Mouse (Mus musculus) small intestine, adult 2 months (tissue): Measurements from ENCODE around the gene Trim33. TPM values are rescaled to one million over a fixed set of nuclear protein-coding genes. Genes with fewer than 3 reads are reported as not detected.

Experiments
- H3K27ac ChIP-seq: fragments of 200-500 bp; 2 replicates; pipeline ENCODE4 v1.5.1; 2012; ENCODE audit warnings: low read depth, low read length, control low read depth, inconsistent platforms; ENCODE audit not compliant: insufficient read depth
- H3K27me3 ChIP-seq: fragments of 200-500 bp; 2 replicates; pipeline ENCODE4 v1.6.1; 2012; ENCODE audit warnings: mild to moderate bottlenecking, moderate library complexity, low read length, inconsistent platforms; ENCODE audit not compliant: control insufficient read depth, insufficient read depth
- H3K36me3 ChIP-seq: fragments of 200-500 bp; 2 replicates; pipeline ENCODE4 v1.6.1; 2012; ENCODE audit warnings: mild to moderate bottlenecking, low read length, control low read depth, inconsistent platforms; ENCODE audit not compliant: control insufficient read depth, insufficient read depth
- H3K4me1 ChIP-seq: fragments of 200-500 bp; 2 replicates; pipeline ENCODE4 v1.6.1; 2012; ENCODE audit warnings: low read length, inconsistent platforms, mixed read lengths; ENCODE audit not compliant: control insufficient read depth, insufficient read depth, insufficient read length
- H3K4me3 ChIP-seq: fragments of 200-500 bp; 2 replicates; pipeline ENCODE4 v1.5.1; 2012; ENCODE audit warnings: low read depth, mild to moderate bottlenecking, control low read depth, inconsistent platforms, low read length, moderate library complexity
- CTCF ChIP-seq: fragments of 200-500 bp; IDR thresholded peaks from 2 replicates; pipeline ENCODE4 v1.5.1; 2012; ENCODE audit warnings: low read depth, mild to moderate bottlenecking, control low read depth, inconsistent platforms, low read length, moderate library complexity, mixed read lengths; ENCODE audit not compliant: insufficient replicate concordance, insufficient read length; ENCODE audit errors: extremely low read depth
- POLR2A ChIP-seq: fragments of 200-500 bp; IDR thresholded peaks from 2 replicates; pipeline ENCODE4 v1.6.1; 2012; ENCODE audit warnings: low read depth, mild to moderate bottlenecking, control low read depth, inconsistent platforms, low read length, moderate library complexity
- WGBS: fragments of 180-500 bp; shearing (Covaris S2); methylation state at CpG from one replicate; pipeline ENCODE4 v1.1.7; 2018; 5-methylcytosine and 5-hydroxymethylcytosine counted together
- polyA plus RNA-seq: library from polyadenylated mRNA; depleted of rRNA; stranded (reverse); fragments of >200 nt; gene quantifications from 2 replicates; pipeline ENCODE4 v1.2.3, GENCODE M21; 2012

Gene Trim33
- polyA plus RNA-seq, 1 experiment = 4.7 TPM

GRCm38 (mm10) chr3:103309252-103309651 lies 30.2 kb downstream of the Trim33 start:
- H3K4me1 ChIP-seq = no peaks in the 10 kb centered on the region
- H3K27me3 ChIP-seq = no peaks in the 10 kb centered on the region
- 47% methylated on average over 5 of the region's 5 CpGs for WGBS
- peaks cover 4% of the 10 kb centered on the region; the same call in 1 of the 2 replicates for H3K36me3 ChIP-seq
- no peak overlapping the region for H3K4me3 ChIP-seq
- no peak for TF ChIP-seq CTCF
- TF ChIP-seq POLR2A = no peak
- H3K27ac ChIP-seq = no peak overlapping the region

- no peak overlapping the region for H3K27ac ChIP-seq
- no peaks in the 10 kb centered on the region for H3K27me3 ChIP-seq
- 89% methylated on average over 1 of the region's 1 CpGs for WGBS
- no peak for TF ChIP-seq POLR2A
- TF ChIP-seq CTCF = no peak
- no peak overlapping the region for H3K4me3 ChIP-seq
- H3K36me3 ChIP-seq = peaks cover 7% of the 10 kb centered on the region; the same call in 1 of the 2 replicates
- no peaks in the 10 kb centered on the region for H3K4me1 ChIP-seq
These were observed 30.7 kb downstream of the Trim33 start for GRCm38 (mm10) chr3:103309750-103310149.

GRCm38 (mm10) chr3:103314291-103314690 lies 35.2 kb downstream of the Trim33 start:
- H3K36me3 ChIP-seq = peaks cover 7% of the 10 kb centered on the region; the same call in 1 of the 2 replicates
- H3K4me1 ChIP-seq = no peaks in the 10 kb centered on the region
- H3K27ac ChIP-seq = no peak overlapping the region
- no peaks in the 10 kb centered on the region for H3K27me3 ChIP-seq
- H3K4me3 ChIP-seq = no peak overlapping the region
- no peak for TF ChIP-seq CTCF
- no peak for TF ChIP-seq POLR2A

GRCm38 (mm10) chr3:103335371-103335770 lies 56.3 kb downstream of the Trim33 start:
- WGBS = 32% methylated on average over 1 of the region's 1 CpGs
- Histone ChIP-seq H3K4me1 (no peaks in the 10 kb centered on the region), H3K4me3 (no peak overlapping the region), H3K27me3 (no peaks in the 10 kb centered on the region), H3K27ac (no peak overlapping the region), H3K36me3 (peaks cover 16% of the 10 kb centered on the region)
- TF ChIP-seq CTCF (no peak), POLR2A (no peak)

GRCm38 (mm10) chr3:103346658-103347057 lies 67.6 kb downstream of the Trim33 start:
- no peaks in the 10 kb centered on the region for H3K27me3 ChIP-seq
- H3K4me1 ChIP-seq = no peaks in the 10 kb centered on the region
- H3K27ac ChIP-seq = no peak overlapping the region
- 93% methylated on average over 2 of the region's 2 CpGs for WGBS
- no peak overlapping the region for H3K4me3 ChIP-seq
- peaks cover 25% of the 10 kb centered on the region for H3K36me3 ChIP-seq
- no peak for TF ChIP-seq POLR2A
- TF ChIP-seq CTCF = no peak

- TF ChIP-seq CTCF (no peak), POLR2A (no peak)
- Histone ChIP-seq H3K27ac (no peak overlapping the region), H3K4me3 (no peak overlapping the region), H3K36me3 (peaks cover 19% of the 10 kb centered on the region), H3K27me3 (no peaks in the 10 kb centered on the region), H3K4me1 (no peaks in the 10 kb centered on the region)
- WGBS = 92% methylated on average over 5 of the region's 5 CpGs
These were observed 74.4 kb downstream of the Trim33 start for GRCm38 (mm10) chr3:103353518-103353917.

- no peaks in the 10 kb centered on the region for H3K27me3 ChIP-seq
- 93% methylated on average over 2 of the region's 2 CpGs for WGBS
- H3K4me3 ChIP-seq = no peak overlapping the region
- no peaks in the 10 kb centered on the region for H3K4me1 ChIP-seq
- TF ChIP-seq CTCF (no peak), POLR2A (no peak)
- H3K27ac ChIP-seq = no peak overlapping the region
- peaks cover 19% of the 10 kb centered on the region for H3K36me3 ChIP-seq
These were observed 74.9 kb downstream of the Trim33 start for GRCm38 (mm10) chr3:103354041-103354440.

GRCm38 (mm10) chr3:103361150-103361549 lies 82.1 kb downstream of the Trim33 start:
- 92% methylated on average over 7 of the region's 7 CpGs for WGBS
- Histone ChIP-seq H3K4me3 (no peak overlapping the region), H3K4me1 (no peaks in the 10 kb centered on the region), H3K27ac (no peak overlapping the region), H3K27me3 (no peaks in the 10 kb centered on the region), H3K36me3 (0 out of 2 replicates have a peak, but pooled peaks cover 3% of the 10 kb centered on the region)
- no peak for TF ChIP-seq POLR2A
- TF ChIP-seq CTCF = no peak
